Mouse (Mus musculus): ENCODE measurements around the gene Cnn2. TPM values are rescaled to one million over a fixed set of nuclear protein-coding genes. Genes with fewer than 3 reads are reported as not detected.

Gene Cnn2
- polyA plus RNA-seq, 1 experiment = 387 TPM

GRCm38 (mm10) chr10:80027681-80028520, 39.5 kb downstream of the Cnn2 start:
- WGBS = 79% methylated on average over 20 of the region's 20 CpGs
- no peak for DNase-seq
- TF ChIP-seq CTCF (IDR thresholded peaks at IDR 0.05; ENCODE audit: insufficient read depth, low read length) (no peak), POLR2A (IDR thresholded peaks at IDR 0.05; ENCODE audit: borderline replicate concordance, extremely low read depth, low read depth, low read length) (no peak)
- H3K4me1 ChIP-seq (ENCODE audit: control insufficient read depth, insufficient read depth, low read length) = peaks cover 18% of the 10 kb centered on the region
- no peak overlapping the region for H3K4me3 ChIP-seq (replicated peaks; ENCODE audit: extremely low read depth, low read depth, low read length)

GRCm38 (mm10) chr10:80028521-80028846, 40.1 kb downstream of the Cnn2 start:
- Histone ChIP-seq H3K4me3 (replicated peaks; ENCODE audit: extremely low read depth, low read depth, low read length) (no peak overlapping the region), H3K4me1 (ENCODE audit: control insufficient read depth, insufficient read depth, low read length) (peaks cover 23% of the 10 kb centered on the region)
- no peak for DNase-seq
- TF ChIP-seq POLR2A (IDR thresholded peaks at IDR 0.05; ENCODE audit: borderline replicate concordance, extremely low read depth, low read depth, low read length) (no peak), CTCF (IDR thresholded peaks at IDR 0.05; ENCODE audit: insufficient read depth, low read length) (no peak)
- WGBS = 94% methylated on average over 13 of the region's 13 CpGs

GRCm38 (mm10) chr10:80030191-80030590, 41.8 kb downstream of the Cnn2 start:
- peaks cover 29% of the 10 kb centered on the region for H3K4me1 ChIP-seq (ENCODE audit: control insufficient read depth, insufficient read depth, low read length)
- 87% methylated on average over 9 of the region's 9 CpGs for WGBS
- TF ChIP-seq POLR2A (IDR thresholded peaks at IDR 0.05; ENCODE audit: borderline replicate concordance, extremely low read depth, low read depth, low read length) (no peak), CTCF (IDR thresholded peaks at IDR 0.05; ENCODE audit: insufficient read depth, low read length) (no peak)
- no peak for DNase-seq
- H3K4me3 ChIP-seq (replicated peaks; ENCODE audit: extremely low read depth, low read depth, low read length) = no peak overlapping the region

DNA sequence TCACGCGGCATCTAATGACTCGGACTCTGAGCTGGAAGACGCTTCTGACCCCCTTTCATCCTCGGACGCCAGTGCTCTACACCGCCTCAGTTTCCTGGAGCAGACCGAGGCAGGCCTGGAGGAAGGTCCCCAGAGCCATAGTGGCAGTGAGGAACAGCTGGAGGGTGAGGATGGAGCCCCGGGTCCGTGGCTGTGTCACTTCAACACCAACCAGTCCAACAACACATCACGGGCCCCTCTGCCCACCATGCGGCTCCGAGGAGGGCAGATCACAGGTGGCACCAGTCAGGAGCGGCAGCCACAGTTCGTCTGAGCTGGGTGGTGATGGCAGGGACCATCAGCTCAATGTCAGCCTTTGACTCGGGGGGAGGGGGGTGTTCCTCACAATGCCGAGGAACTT, 42.4 kb downstream of the Cnn2 start:
- Histone ChIP-seq H3K4me1 (ENCODE audit: control insufficient read depth, insufficient read depth, low read length) (peaks cover 31% of the 10 kb centered on the region), H3K4me3 (replicated peaks; ENCODE audit: extremely low read depth, low read depth, low read length) (no peak overlapping the region)
- 83% methylated on average over 17 of the region's 17 CpGs for WGBS
- TF ChIP-seq POLR2A (IDR thresholded peaks at IDR 0.05; ENCODE audit: borderline replicate concordance, extremely low read depth, low read depth, low read length) (no peak), CTCF (IDR thresholded peaks at IDR 0.05; ENCODE audit: insufficient read depth, low read length) (no peak)
- DNase-seq = no peak

DNA sequence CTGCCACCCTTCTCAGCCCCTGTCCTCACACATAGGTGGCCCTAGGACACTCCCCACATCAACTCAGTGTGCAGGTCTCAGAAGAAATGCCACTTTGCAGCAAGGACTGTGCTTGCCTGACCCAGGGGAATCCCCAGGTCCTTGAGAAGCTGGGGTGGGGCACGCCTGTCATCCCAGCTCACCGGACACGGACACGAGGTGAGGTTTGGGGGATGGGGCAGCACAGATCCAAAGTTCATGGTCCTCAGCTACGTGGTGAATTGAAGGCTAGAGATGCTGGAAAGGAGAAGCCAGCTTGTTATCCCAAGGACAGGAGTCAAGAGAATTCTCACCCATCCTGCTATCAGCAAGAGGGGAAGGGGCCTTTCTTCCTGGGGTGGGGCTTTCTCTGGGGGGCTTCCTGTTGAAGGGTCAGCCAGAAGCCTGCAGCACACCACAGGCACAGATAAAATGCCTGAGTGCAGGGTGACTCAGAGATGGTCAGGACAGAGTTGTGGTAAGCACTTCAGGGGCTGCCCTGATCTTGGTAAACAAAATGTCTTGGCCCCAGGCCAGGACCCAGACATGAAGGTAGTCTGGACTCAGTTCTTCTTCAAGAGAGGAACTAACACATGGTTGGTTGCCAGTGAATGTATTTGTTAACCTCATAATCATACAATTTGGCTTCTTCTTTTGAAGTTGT, 44.6 kb downstream of the Cnn2 start:
- 9% methylated on average over 5 of the region's 5 CpGs for WGBS
- Histone ChIP-seq H3K4me1 (ENCODE audit: control insufficient read depth, insufficient read depth, low read length) (peaks cover 30% of the 10 kb centered on the region), H3K4me3 (replicated peaks; ENCODE audit: extremely low read depth, low read depth, low read length) (no peak overlapping the region)
- DNase-seq = peak; percentile 62
- TF ChIP-seq CTCF (IDR thresholded peaks at IDR 0.05; ENCODE audit: insufficient read depth, low read length) = no peak
- no peak for TF ChIP-seq POLR2A (IDR thresholded peaks at IDR 0.05; ENCODE audit: borderline replicate concordance, extremely low read depth, low read depth, low read length)

DNA sequence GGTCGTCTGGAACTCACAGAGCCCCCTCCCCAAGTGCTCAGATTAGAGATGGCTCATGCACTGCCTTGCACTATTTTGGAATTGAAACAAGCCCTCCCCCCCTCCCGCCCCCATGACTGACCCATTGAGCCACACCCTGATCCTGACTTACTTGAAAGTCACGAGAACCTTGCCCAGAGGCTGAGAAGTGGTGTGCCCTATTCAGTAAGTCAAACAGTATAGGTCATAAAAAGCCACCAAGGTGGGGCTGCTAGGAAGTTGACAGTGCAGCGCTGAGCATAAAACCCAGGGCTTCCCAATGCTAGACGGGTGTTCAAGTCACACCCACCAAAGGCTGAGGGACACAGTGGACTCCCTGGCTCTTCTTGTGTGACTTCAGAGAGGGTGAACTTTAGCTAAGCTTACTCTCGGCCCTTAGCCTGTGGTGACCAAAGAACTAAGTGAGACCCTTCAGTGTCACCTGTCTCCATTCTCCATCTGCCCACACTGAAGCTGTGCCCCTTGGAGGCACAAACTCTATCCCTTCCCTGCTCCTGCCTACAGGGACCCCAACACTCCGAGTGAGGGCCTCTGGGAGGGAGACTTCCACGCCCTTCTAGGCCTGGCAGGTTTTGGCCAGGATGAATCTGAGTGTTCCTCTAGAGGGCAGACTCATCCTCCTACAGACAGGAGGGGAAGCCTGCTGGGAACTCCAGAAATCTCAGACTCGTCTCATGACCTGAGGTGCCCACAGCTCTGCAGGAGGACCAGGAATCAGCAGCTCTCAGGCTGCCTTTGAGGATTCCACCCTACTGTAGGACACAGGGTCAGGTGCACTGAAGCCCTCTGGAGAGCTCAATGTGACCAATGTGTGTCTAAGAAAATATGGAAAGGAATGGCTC, 45.4 kb downstream of the Cnn2 start:
- peak; percentile 61 for DNase-seq
- WGBS = 12% methylated on average over 9 of the region's 9 CpGs
- TF ChIP-seq CTCF (IDR thresholded peaks at IDR 0.05; ENCODE audit: insufficient read depth, low read length) (peak; percentile 57; the same call in 1 of the 2 replicates), POLR2A (IDR thresholded peaks at IDR 0.05; ENCODE audit: borderline replicate concordance, extremely low read depth, low read depth, low read length) (0 out of 2 replicates have a peak, but pooled peaks have one; percentile 9)
- Histone ChIP-seq H3K4me1 (ENCODE audit: control insufficient read depth, insufficient read depth, low read length) (peaks cover 35% of the 10 kb centered on the region), H3K4me3 (replicated peaks; ENCODE audit: extremely low read depth, low read depth, low read length) (no peak overlapping the region)

DNA sequence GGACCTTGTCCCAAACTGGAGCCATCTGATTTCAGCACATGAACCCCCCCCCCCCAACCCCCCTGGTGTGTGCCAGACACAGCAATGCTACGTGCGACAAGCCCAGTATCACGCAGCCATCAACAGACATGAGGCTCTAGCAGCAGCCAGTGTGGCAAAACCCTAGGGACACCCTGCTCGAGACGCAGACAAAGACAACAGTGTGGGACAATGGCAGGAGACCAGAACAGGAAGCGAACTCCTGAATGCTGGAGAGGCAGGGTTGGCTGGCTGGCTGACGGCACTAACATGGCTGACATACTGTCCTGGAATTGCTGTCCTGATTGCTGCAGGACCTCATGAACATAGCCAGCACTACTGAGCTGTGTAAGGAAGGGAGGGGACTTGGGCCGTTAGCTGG, 46.8 kb downstream of the Cnn2 start:
- WGBS = 57% methylated on average over 8 of the region's 8 CpGs
- TF ChIP-seq POLR2A (IDR thresholded peaks at IDR 0.05; ENCODE audit: borderline replicate concordance, extremely low read depth, low read depth, low read length) (no peak; the same call in 1 of the 2 replicates), CTCF (IDR thresholded peaks at IDR 0.05; ENCODE audit: insufficient read depth, low read length) (no peak)
- Histone ChIP-seq H3K4me1 (ENCODE audit: control insufficient read depth, insufficient read depth, low read length) (peaks cover 36% of the 10 kb centered on the region), H3K4me3 (replicated peaks; ENCODE audit: extremely low read depth, low read depth, low read length) (no peak overlapping the region)
- DNase-seq = no peak

GRCm38 (mm10) chr10:80035686-80036085, 47.3 kb downstream of the Cnn2 start:
- Histone ChIP-seq H3K4me1 (ENCODE audit: control insufficient read depth, insufficient read depth, low read length) (peaks cover 36% of the 10 kb centered on the region), H3K4me3 (replicated peaks; ENCODE audit: extremely low read depth, low read depth, low read length) (no peak overlapping the region)
- TF ChIP-seq CTCF (IDR thresholded peaks at IDR 0.05; ENCODE audit: insufficient read depth, low read length) = no peak
- TF ChIP-seq POLR2A (IDR thresholded peaks at IDR 0.05; ENCODE audit: borderline replicate concordance, extremely low read depth, low read depth, low read length) = 0 out of 2 replicates have a peak, but pooled peaks have one; percentile 3
- peak; percentile 46 for DNase-seq
- 60% methylated on average over 5 of the region's 5 CpGs for WGBS

GRCm38 (mm10) chr10:80036832-80037231, 48.4 kb downstream of the Cnn2 start:
- TF ChIP-seq POLR2A (IDR thresholded peaks at IDR 0.05; ENCODE audit: borderline replicate concordance, extremely low read depth, low read depth, low read length) (no peak), CTCF (IDR thresholded peaks at IDR 0.05; ENCODE audit: insufficient read depth, low read length) (no peak)
- no peak for DNase-seq
- Histone ChIP-seq H3K4me1 (ENCODE audit: control insufficient read depth, insufficient read depth, low read length) (peaks cover 36% of the 10 kb centered on the region), H3K4me3 (replicated peaks; ENCODE audit: extremely low read depth, low read depth, low read length) (no peak overlapping the region)
- 74% methylated on average over 13 of the region's 13 CpGs for WGBS
